Mouse (Mus musculus): Measurements from ENCODE around the gene Grik4.
"Not testable (repeated sequence)": the region's sequence is repeated elsewhere in the genome, so short reads cannot be mapped to it uniquely, and the experiment has no call there.

Gene Grik4

DNA sequence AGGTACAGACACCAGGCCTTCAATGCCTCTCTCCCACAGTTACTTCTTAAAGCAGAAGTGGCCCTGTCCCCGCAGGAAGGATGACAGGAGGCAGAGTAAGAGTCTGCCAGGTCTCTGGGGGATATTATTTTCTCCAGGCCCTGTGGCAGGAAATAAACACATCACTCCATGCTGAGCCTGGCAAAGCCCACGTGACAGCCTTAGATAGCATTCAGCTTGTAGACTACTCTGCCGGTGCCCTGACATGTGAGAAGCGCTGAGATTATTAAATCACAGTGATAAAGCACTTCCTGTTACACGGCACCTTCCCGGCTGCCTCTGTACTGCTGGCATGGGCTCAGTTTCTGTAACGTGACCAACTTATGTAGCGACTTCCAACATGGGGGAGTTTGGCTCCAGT, 148.4 kb downstream of the Grik4 start:
- peak; percentile 23 for DNase-seq

DNA sequence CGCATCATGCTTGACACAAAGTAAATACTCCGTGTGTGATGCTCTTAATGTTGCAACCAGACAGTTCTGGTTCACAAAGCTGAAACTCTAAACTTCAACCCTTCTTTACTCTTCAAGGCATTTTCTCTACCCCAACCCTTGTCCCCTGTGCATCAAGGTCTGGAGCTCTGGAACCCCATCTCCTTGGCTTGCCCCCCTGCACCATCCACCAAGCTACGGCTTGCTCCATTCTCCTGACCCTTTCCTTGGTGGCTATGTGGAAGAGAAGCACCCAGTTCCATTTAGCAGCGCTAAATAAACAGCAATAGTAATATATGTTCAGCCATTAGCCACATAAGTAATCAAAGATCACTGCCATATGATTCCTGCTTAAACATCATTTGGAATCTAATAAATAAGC, 150.3 kb downstream of the Grik4 start:
- DNase-seq = no peak

DNA sequence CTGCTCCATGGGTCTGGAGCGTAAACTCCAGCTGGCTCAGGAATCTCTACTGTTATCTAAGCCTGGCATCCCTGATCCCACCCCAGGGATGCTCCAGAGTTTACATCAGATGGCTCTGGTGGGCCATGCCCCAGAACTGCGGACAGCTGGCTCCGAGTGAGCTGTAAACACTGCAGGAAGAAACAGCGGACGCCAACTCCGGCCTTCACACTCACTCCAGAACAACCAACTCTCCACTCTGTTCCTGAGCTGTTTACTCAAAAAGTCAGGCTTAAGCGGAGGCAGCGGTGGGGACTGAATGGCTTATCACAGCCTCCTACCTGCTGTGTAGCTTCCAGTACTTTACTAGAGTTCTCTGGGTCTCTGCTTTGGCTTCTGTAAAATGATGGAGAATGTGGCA, 150.7 kb downstream of the Grik4 start:
- DNase-seq = peak; percentile 54

DNA sequence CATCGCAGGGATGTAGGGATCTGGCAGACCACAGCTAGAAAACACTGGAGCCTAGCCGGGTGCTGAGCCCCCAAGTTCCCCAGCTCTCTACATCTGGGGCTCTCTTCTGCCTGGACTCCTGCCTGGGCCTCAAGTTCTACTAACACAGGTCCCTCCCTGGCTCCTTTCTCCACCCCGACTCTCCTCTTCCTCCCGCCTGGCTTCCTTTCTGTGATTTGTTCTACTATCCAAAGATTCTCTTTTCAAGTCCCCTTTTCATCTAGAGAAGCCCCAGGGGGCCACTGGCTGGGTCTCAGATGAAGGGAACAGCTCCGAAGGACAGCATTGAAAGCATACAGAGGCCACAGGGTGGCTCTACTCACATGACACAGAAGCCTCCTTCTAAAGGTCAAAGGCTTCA, 151.9 kb downstream of the Grik4 start:
- DNase-seq = no peak

DNA sequence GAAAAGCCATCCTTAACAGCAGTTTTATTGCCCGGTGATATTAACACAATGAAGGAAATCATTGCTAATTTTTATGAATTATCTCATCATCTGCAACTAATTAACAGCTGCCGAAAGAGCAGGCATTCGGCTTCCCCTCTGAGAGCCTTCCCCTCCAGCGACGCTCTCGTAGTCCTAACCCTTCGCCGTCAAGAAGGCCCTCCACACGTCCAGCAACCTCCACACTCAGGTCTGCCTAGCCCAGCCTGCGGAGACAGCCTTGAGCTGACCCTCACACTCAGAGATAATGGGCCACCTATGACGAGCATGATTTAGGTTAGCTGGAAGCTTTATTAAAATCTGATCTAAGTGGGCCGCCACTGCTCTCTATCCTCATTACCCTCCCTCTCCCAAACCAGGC, 152.5 kb downstream of the Grik4 start:
- no peak for DNase-seq

DNA sequence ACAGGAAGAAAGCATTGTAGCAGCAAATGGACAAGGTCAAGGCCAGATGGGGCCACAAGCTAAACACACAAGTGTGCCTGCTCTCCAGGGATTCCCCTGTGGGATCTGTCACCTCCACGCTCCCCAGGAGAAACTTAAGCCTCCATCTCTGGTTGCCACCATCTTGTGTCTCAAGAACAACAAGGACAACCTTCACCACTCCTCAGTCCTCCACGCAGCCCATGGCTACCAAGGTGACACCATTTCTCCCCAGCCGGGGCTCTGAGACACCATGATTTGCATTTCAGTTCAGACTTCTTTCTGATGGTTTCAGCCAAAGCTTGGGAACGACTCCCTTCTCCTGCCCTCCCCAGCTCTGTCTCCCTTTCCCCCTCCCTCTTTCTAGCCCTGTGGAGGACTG, 152.9 kb downstream of the Grik4 start:
- no peak for DNase-seq

DNA sequence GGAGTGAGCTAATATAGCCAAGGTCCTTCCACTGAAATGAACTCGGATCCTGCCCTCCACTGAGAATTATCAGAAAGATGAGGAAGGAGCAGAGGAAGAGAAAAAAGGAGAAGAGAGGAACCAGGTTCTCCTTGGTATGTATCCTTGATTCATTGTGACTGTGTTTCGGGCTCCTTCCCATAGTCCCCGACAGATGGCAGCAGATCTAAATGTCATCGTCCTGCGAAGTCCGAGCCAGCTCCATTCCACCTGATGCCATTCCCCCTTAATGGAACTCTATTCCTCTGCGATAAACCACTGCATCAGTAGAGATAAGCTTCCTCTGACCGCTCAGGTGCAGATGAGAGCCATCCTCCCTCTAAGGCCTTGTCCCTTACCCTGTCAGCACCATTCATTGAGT, 155.8 kb downstream of the Grik4 start:
- peak; percentile 73 for DNase-seq

DNA sequence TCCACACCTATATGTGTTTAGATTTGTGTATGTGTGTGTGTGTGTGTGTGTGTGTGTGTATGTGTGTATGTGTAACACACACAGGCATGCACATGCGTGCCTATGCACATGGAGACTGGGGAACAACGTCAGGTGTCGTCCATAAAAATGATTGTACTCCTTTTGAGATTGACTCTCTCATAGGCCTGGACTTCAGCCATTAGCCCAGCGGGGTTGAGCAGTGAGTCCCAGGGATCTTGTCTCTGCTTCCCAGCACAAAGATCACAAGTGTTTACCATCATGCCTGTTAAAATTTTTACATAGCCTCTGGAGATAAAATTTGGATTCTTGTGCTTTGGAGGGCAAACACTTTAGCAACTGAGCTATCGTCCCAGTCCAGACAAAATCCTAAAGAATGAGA, 157.4 kb downstream of the Grik4 start:
- no peak for DNase-seq

DNA sequence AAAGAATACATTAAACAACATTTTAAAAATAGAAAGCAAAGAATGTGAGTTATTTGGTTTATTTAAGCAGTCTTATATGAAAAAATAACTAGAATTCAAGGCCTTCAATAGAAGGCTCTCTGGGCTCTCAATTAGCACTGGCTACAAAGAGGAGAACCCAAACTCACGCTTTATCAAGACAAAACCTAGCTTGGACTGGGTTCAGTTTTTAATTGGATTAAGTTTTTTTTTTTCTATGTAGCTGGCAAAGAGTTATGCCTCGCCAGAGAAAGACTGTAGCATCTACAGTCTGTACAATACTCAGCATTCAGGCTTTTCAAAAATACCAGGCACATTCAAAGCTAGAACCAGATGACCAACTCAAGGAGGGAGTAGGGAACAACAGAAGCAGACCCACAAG, 158.0 kb downstream of the Grik4 start:
- no peak for DNase-seq

DNA sequence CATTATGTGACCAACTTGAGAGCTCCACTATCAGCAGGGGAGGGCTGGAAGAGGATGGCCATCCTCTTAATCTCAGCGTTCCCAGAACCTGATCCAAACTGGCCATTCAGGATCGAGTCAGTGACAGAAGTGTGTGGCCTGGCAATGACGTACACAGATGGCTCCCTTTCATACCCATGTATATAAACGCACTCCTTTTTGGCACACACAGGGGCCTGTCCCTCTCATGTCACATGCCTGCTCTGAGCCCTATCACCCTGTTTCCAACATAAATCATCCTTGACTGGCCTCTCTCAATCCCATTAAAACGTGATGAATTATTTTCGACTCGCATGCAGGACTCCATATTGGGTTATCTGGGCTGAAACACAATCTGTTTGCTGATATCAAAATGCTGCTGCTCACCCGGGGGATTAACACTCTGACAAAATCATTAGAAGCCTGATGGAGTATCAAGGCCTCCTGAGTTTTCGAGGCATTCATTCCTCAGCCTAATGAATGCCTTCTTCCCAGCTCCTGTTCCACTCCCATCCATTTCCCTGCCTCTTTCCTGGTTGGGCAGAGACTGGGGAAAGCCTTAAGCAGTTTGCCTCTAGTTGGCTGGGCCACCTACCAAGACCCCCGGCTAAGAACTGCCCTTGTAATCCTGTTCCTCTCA, 159.0 kb downstream of the Grik4 start:
- DNase-seq = no peak

DNA sequence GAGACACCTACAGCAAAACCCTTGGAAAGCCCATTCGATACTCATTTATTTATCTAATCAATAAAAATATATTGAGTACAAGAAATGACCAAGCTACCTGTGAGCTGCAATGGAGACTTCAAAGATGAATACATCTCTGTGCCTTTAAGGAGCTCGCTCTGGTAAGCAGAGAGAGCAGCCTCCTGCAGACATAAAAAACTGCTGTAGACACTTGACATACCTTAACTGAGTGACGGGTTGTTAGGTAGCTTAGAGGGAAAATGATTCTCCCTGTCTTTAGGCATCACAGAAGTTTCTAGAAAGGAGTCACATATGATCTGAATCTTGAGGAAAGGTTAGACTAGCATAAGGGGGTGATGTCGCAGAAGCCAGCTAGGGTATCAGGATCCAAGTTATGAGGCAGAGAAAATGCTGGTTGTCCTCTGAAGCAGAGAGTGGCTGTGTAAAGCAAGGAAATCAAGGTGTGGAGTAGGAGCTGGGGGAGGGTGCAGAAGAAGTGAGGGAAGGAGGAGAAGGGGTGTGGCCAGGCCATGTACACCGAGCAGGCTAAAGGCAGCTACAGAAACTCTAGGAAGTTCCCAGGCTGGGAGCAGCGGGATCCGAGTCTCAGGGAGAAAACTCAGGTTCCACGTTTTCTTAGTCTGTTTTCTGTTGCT, 160.9 kb downstream of the Grik4 start:
- no peak for DNase-seq

DNA sequence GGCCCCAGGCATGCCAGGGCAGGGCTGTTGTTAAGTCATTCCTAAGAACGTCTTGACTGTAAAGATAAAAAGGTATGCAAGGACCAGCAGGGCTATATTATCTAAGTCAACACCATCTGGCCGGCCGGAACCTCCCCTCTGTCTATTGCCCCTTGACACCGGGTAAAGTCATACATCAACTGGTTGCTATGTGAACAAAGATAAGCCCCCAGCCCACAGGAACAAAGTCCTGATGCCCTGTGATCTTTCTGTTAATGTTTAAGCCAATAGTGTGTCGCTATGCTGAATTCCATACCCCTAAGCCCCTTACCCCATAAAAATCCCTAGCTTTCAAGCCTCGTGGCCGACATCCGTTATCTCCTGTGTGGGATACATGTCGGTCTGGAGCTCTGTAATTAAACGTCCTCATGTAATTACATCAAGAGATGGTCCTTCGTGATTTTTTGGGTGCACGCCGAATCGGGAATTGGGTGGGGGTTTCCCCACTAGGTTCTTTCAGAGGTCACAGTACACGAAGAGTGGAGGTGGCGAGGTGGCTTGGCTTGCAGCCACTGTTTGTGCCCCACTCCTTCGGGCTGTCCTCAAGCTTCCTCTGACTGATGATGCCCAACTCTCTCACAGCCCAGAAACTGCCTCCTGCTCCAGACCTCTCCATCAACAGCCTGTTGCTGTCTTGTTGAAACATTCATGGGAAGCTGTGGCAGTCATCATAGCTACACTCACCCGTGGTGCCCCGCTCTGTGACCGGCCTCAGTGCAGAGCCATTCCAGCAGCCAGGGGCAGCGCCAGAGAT, 165.6 kb downstream of the Grik4 start:
- DNase-seq = not testable (repeated sequence)

DNA sequence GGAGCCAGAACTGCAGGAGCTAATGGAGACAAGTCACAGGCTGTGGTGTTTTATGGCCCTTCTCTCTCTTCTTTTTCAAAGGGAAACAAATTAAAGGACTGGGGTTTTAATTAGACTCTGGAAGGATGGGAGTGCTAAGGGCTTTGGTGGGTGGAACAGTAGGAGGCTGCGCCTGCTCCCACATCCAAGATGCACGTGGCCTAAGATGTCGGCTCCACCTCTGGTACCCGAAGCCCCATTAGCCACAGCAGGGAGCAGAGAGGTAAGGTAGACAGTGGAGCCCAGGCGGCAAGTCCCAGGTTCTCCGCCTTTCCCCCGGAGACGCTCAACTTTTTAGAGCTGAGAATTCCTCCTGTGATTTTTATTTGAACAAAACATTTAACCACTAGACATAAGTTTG, 166.4 kb downstream of the Grik4 start:
- DNase-seq = no peak

DNA sequence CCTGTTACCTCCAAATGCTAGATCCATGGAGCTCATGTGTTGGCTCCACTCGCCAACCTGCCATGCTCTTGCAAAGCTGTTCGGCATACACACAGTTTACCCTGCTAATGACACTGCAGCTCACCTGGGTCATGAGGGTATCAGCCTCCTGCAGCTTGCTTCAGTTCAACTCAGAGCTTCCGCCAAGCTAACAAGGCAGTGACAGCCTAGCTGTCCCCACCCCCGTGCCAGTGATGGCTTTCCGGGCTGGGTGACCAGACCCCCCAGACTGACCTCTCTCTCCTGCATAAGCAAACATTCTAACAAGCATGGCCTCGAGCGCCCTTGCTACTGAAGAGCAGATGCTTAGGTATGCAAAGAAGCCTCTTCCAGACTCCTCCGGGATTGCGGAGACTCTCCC, 167.5 kb downstream of the Grik4 start:
- DNase-seq = no peak

DNA sequence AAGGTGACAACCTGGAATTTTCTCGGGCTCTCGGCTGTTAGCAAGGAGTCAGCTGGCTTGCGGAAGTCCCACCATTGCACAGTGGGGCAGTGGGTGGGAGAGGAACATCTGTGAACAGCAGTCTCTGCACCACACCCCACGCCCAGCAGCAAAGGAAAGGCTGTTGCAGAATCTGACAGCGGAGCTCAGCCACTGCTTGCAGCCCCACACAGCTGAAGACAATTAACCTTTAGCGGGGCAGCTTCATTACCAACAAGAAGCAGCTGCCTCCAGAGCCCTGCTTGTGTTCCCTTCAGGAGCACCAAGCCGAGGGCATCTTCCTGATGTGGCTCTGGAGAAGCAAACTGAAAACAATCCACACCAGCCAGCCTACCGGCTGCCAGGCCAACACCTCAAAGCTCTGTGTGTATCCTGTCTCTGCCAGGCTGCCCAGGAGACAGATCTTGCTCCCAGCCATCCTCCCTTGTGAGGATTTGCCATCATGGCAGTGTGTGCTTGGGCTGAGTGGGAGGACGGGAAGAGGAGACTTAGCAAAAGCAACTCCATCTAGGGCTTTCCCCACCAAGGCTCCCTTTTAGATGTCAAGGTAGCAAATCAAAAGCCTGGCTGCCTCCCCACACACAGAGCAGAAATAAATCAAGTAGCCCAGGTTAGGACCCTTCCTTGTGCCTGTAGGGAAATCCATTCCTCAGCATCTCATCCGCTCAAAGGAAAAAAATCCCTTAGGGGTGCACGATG, 179.3 kb downstream of the Grik4 start:
- peak; percentile 34 for DNase-seq

DNA sequence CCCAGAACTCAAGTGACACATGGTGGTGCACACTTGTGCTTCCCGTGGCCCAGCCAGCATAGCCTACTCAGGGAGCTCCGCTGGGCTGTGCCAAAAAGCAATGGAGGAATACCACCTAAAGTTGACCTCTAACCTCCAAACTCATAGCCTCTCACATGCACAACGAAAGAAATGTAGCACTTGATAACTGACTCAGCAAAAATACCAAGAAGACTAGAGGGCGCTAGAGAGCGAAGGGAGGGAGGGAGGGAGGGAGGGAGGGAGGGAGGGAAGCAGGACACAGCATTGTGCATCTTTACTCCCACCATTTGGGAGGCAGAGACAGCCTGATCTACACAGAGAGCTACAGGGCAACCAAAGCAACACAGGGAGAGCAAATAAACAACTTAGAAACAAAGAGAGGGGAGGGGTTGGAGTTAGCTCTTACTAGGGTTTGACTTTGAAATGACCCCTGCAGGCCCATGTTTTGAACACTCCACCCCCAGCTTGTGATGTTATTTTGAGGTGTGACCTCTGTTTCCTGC, 185.5 kb downstream of the Grik4 start:
- peak; percentile 13 for DNase-seq

DNA sequence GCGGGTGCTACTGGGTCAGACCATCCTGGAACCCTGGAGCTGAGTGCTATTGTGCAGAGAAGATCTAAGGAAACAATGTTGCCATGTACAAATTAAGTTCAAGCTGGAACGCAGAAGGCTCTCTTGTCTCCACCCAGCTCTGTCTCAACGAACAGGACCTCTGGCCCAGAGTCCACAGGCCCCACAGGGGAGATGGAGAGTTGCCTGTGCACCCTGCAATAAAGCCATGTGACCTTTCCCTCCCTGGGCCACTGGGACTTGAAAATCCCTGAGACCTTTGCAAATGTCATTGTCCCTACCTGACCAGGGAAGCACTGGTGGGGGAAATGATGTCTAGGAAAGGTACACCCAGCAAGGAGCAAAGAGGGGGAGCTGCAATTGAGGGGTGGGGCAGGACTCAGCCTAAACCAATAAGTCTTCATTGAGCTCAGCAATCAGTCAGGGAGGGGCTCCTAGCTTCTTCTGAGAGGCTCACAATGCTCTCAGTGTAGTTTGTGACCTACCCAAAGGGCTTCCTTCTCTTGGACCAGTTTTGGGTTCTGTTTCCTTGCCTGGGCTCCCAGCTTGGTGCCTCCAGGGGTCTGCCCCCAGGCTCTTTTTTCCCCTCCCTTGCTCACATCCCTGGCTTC, 187.2 kb downstream of the Grik4 start:
- DNase-seq = no peak

DNA sequence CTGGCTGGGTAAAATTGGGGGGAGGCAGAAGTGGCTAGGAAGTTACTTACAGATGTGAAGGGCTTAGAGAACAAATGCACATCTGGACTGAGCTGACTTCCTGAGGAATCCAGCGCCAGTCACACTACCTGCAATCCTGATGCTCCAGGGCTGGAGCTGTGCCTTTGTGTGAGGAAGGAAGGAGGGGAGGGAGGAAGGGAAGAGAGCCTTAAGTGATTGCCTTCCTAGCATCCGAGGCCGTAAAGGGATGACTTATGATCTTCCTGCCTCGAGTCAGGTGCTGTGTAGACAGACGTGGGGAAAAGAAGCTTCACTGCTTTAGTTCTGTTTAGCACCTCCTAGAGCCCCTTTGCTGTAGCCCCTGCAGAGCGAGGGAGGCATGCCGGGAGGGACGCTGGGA, 189.6 kb downstream of the Grik4 start:
- DNase-seq = no peak

DNA sequence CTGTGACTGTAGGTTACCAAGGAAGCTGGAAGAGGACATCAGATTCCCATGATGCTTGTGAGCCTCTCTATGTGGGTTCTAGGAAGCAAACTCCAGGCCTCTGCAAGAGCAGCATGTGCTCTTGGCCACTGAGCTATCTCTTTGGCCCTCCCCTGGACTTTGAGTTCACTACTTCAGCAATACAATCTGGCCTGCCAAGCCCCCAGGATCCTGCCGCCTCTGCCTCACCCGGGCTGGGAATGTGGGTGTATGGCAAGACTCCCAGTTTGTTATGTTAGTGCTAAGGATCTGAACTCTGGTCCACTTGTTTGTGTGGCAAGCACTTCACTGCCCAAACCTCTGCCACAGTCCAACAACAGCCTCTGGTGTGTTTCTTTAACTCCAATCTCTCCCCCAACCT, 193.1 kb downstream of the Grik4 start:
- DNase-seq = no peak

DNA sequence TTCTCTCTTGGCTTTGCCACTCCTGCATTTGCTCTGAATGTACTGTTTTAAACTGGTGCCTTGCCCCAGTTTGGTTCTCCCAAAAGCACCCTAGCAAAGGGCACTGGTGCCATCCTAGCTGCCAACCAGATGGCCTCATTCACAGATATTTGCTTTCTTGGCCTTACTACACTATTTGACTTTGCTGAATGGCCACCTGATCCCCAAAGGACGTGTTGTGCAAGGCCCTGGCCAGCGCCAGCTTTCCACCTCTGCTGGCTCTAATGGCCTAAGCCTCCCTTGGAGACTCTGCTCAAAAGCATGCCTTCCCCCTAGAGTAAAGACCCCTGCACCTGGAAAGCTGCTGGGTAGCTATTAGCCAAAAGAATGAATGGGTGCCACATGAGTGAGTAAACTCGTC, 194.1 kb downstream of the Grik4 start:
- DNase-seq = peak; percentile 48

DNA sequence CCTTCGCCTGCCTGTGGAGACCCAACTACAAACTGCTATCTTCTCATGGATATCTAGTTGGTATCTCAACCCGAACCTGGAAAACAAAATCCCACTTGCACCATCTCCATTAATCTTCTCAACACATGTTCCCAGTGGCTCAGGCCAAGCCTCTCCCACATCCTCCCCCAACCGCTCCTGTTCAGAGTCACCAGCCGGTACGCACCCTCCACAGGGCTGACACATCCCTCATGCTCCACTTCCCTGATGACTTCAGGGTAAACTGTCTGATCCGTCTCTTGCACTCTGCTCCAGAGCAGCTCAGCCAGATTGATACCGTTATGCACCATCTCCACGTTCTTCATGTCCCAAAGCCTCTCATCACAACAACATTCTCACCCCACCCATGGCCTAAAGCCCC, 198.3 kb downstream of the Grik4 start:
- no peak for DNase-seq

DNA sequence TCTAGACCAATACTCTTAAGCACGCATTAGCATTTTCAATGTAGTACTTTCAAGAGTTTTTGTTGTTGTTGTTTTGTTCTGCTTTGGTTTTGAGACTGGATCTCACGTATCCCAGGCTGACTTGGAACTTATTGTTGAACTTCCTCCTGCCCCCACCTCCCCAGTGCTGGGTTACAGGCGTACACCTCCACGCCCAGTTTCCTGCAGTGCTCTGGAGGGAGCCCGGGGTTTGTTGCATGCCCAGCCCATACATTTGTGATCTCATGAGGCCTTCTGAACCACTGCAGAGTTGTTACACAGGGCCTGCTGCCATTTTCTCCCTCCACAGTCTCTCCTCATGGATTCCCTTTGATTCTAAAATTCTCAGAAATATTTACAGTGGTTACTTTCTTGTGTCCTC, 201.9 kb downstream of the Grik4 start:
- no peak for DNase-seq
